Mouse (Mus musculus) E14TG2a.4 (cell line): ENCODE measurements at regions not wholly inside any gene's neighbourhood (a gene's known extent, or its start where the extent isn't known, plus 50 kb on each side); places are given as distances from the start of the nearest gene placed in this dataset.

Experiments
- CTCF ChIP-seq: conservative IDR thresholded peaks from 2 replicates; pipeline ENCODE4 v1.5.1; 2014; ENCODE audit warnings: low read length
- NANOG ChIP-seq: IDR thresholded peaks from 2 replicates; pipeline ENCODE4 v1.6.1; 2014; ENCODE audit warnings: borderline replicate concordance, low read length, mixed read lengths

- TF ChIP-seq CTCF (no peak), NANOG (no peak)
Measured at GRCm38 (mm10) chr10:72593049-72593448, 61.6 kb upstream of the Zwint start.
